Mouse (Mus musculus): Measurements from ENCODE around the gene Odf3l1. TPM values are rescaled to one million over a fixed set of nuclear protein-coding genes. Genes with fewer than 3 reads are reported as not detected.

Odf3l1 gene
- polyA plus RNA-seq, 1 experiment from 2014 or later = not detected

DNA sequence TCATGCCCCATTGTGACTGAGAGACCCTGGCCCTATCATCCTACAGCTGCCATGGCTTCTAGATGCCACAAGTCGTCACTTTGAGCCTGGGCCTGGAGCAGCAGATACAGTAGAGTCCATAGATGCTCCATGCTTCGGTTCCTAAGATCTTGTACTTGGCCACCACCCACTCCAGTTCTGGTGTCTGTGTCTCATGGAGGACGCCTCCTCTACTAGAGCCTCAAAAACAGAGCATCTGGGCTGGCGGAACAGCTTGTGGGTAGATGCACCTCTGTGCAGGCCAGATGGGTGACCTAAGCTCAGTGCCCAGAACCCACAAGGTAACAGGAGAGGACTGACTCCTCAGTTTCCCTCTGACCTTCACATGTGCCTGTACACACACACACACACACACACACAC, 19.8 kb upstream of the Odf3l1 start:
- 74% methylated on average over 4 of the region's 4 CpGs for WGBS (ENCODE audit: insufficient replicate concordance)
- Histone ChIP-seq H3K9ac (replicated peaks) (no peak overlapping the region), H3K36me3 (replicated peaks; ENCODE audit: insufficient read depth, low read length) (no peaks in the 10 kb centered on the region), H3K9me3 (ENCODE audit: low read length) (no peaks in the 10 kb centered on the region), H3K27ac (ENCODE audit: low read depth) (no peak overlapping the region), H3K27me3 (ENCODE audit: insufficient read depth, low read length) (no peaks in the 10 kb centered on the region), H3K4me3 (ENCODE audit: low read depth, low read length) (no peak overlapping the region), H3K4me1 (ENCODE audit: insufficient read depth) (no peaks in the 10 kb centered on the region), H3K4me2 (ENCODE audit: low read depth, low read length) (no peak overlapping the region)
- no peak for DNase-seq
- TF ChIP-seq CTCF (IDR thresholded peaks at IDR 0.05; ENCODE audit: low read depth) (no peak), EP300 (IDR thresholded peaks at IDR 0.05; ENCODE audit: low read depth) (no peak)
- ATAC-seq = no peak

DNA sequence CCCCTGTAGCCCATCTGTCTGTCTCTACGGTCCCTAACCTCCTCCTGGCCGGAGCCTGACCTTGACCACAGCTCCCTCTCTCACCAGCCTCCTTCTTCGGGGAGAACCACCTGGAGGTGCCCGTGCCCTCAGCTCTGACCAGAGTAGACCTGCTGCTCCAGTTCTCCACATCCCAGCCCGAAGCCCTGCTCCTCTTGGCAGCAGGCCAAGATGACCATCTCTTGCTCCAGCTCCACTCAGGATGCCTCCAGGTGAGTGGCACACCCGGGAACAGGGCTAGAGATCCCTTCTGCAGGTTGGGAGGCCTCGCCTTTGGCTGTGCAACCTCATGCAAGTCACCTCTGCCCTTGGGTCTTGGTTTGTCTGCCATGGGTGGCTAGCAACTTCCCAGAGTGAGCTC, 19.0 kb upstream of the Odf3l1 start:
- WGBS (ENCODE audit: insufficient replicate concordance) = 72% methylated on average over 7 of the region's 7 CpGs

DNA sequence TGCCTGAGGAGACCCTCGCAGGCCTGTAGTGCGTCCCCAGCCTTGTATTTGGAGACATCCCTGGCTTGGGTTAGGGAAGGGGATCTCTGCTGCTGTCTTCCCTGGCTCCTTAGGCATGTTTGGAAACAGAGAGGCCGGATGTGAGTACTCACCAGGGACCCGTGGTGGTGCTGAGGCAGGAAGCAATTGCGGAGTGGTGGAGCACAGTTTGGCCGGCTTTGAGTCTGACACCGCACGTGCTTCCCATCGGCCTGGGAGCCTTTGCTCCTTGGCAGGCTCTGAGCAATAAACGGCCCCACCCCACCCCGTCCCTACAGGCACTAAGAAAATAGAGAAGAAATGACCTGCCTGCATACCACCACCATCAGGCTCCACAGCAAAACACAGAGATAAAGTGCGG, 18.3 kb upstream of the Odf3l1 start:
- Histone ChIP-seq H3K4me2 (ENCODE audit: low read depth, low read length) (no peak overlapping the region), H3K9ac (replicated peaks) (no peak overlapping the region), H3K27me3 (ENCODE audit: insufficient read depth, low read length) (no peaks in the 10 kb centered on the region), H3K9me3 (ENCODE audit: low read length) (no peaks in the 10 kb centered on the region), H3K4me1 (ENCODE audit: insufficient read depth) (no peaks in the 10 kb centered on the region), H3K27ac (ENCODE audit: low read depth) (no peak overlapping the region), H3K4me3 (ENCODE audit: low read depth, low read length) (no peak overlapping the region), H3K36me3 (replicated peaks; ENCODE audit: insufficient read depth, low read length) (no peaks in the 10 kb centered on the region)
- WGBS (ENCODE audit: insufficient replicate concordance) = 48% methylated on average over 12 of the region's 12 CpGs
- TF ChIP-seq EP300 (IDR thresholded peaks at IDR 0.05; ENCODE audit: low read depth) = no peak
- TF ChIP-seq CTCF (IDR thresholded peaks at IDR 0.05; ENCODE audit: low read depth) = no peak
- no peak for DNase-seq
- ATAC-seq = no peak

More for the DNA sequence above, 19.0 kb upstream of the Odf3l1 start:
- H3K4me2 ChIP-seq (ENCODE audit: low read depth, low read length) = no peak overlapping the region
- no peak overlapping the region for H3K9ac ChIP-seq (replicated peaks)
- no peaks in the 10 kb centered on the region for H3K36me3 ChIP-seq (replicated peaks; ENCODE audit: insufficient read depth, low read length)
- no peak for DNase-seq
- H3K27ac ChIP-seq (ENCODE audit: low read depth) = no peak overlapping the region
- no peaks in the 10 kb centered on the region for H3K9me3 ChIP-seq (ENCODE audit: low read length)
- no peak for TF ChIP-seq EP300 (IDR thresholded peaks at IDR 0.05; ENCODE audit: low read depth)
- no peak for TF ChIP-seq CTCF (IDR thresholded peaks at IDR 0.05; ENCODE audit: low read depth)
- no peak for ATAC-seq
- H3K27me3 ChIP-seq (ENCODE audit: insufficient read depth, low read length) = no peaks in the 10 kb centered on the region
- no peak overlapping the region for H3K4me3 ChIP-seq (ENCODE audit: low read depth, low read length)
- H3K4me1 ChIP-seq (ENCODE audit: insufficient read depth) = no peaks in the 10 kb centered on the region

DNA sequence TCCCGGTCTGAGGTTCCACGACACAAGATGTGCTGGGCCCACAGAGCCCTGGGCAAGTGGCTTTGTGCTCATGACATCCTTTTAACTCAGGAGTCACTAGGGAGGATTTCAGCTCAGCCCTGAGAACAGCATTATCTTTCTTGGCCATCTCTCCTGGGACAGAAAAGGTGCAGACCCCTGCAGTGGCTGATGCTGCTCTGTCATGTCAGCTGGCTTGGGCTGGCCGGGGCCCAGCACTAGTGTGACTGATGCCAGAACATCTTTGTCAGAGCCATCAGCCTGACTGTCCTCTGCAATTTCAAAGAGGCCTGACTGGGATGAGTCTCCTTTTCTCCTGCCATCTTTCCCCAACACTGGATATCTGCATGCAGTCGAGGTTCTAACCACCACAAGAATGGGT, 17.8 kb upstream of the Odf3l1 start:
- H3K27ac ChIP-seq (ENCODE audit: low read depth) = no peak overlapping the region
- no peak overlapping the region for H3K4me3 ChIP-seq (ENCODE audit: low read depth, low read length)
- TF ChIP-seq CTCF (IDR thresholded peaks at IDR 0.05; ENCODE audit: low read depth) (no peak), EP300 (IDR thresholded peaks at IDR 0.05; ENCODE audit: low read depth) (no peak)

DNA sequence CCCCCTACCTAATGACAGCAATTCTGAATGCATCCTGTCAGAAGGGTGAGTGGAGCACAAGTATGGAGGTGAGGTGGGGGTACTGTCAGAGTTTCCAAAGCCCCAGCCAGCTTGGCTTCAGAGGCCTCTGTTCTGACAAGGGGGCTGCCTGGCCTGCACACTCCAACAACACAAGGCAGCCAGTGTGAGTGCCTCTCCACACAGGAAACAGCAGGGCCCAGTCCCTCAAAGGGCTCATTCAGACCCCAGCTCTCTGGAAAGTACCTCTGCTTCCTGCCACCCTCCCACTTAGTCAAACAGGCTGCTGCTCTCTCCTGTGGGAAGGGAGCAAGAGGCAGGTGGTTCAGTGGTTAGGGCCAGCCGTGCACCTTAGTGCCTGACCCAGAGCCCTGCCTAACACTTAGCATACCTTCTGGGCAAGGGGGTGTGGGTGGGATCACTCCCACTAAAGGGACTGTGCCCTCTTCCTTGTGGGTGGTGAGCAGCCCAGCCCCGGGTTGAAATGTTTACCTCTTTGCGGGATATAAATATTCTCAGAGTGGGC, 17.1 kb upstream of the Odf3l1 start:
- Histone ChIP-seq H3K27me3 (ENCODE audit: insufficient read depth, low read length) (no peaks in the 10 kb centered on the region), H3K4me3 (ENCODE audit: low read depth, low read length) (no peak overlapping the region), H3K9ac (replicated peaks) (no peak overlapping the region), H3K4me2 (ENCODE audit: low read depth, low read length) (no peak overlapping the region), H3K27ac (ENCODE audit: low read depth) (no peak overlapping the region), H3K4me1 (ENCODE audit: insufficient read depth) (no peaks in the 10 kb centered on the region), H3K36me3 (replicated peaks; ENCODE audit: insufficient read depth, low read length) (no peaks in the 10 kb centered on the region), H3K9me3 (ENCODE audit: low read length) (no peaks in the 10 kb centered on the region)
- DNase-seq = no peak
- 63% methylated on average over 3 of the region's 3 CpGs for WGBS (ENCODE audit: insufficient replicate concordance)
- ATAC-seq = no peak
- TF ChIP-seq CTCF (IDR thresholded peaks at IDR 0.05; ENCODE audit: low read depth) (no peak), EP300 (IDR thresholded peaks at IDR 0.05; ENCODE audit: low read depth) (no peak)

More for the DNA sequence above, 17.8 kb upstream of the Odf3l1 start:
- DNase-seq (no peak), ATAC-seq (no peak)
- Histone ChIP-seq H3K27me3 (ENCODE audit: insufficient read depth, low read length) (no peaks in the 10 kb centered on the region), H3K36me3 (replicated peaks; ENCODE audit: insufficient read depth, low read length) (no peaks in the 10 kb centered on the region), H3K4me1 (ENCODE audit: insufficient read depth) (no peaks in the 10 kb centered on the region), H3K4me2 (ENCODE audit: low read depth, low read length) (no peak overlapping the region), H3K9me3 (ENCODE audit: low read length) (no peaks in the 10 kb centered on the region), H3K9ac (replicated peaks) (no peak overlapping the region)
- WGBS (ENCODE audit: insufficient replicate concordance) = 53% methylated on average over 4 of the region's 4 CpGs

DNA sequence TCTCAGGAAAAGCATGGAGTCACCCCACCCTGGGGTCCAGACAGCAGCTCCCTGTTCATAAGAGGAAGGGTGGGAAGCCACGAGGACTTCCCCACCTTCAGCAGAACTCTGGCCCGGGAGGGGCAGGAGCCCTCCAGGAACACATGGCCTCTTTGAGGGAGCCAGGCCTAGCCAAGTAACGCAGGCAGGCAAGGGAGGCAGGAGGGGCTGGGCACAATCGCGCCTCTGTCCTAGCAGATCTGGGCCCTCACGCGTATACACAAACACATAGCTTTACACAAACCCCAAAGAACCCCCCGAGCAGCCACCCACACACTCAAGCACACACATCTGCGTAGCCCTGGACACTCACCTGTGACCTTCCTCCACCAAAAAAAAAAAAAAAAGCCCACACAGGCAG, 16.3 kb upstream of the Odf3l1 start:
- no peak for ATAC-seq

DNA sequence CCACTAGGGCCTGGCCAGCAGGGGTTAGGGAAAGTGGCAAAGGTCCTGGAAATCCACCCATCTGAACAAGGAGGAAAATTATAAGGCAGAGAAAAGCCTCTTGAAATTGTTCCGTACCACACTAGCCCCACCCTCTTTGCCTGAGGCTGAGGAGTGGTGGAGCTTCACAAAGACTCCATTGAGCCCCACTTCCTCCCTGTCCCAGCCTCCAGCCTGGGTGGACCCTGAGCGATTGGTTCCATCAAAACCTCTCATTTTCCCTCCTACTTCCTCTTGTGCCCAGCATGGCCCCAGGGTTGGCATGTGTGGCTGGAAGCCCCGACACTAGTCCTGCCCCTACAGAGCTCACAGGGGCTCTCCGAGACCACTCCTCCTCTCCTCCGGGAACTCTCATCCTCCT, 12.8 kb upstream of the Odf3l1 start:
- Histone ChIP-seq H3K27ac (ENCODE audit: low read depth) (no peak overlapping the region), H3K9me3 (ENCODE audit: low read length) (no peaks in the 10 kb centered on the region), H3K27me3 (ENCODE audit: insufficient read depth, low read length) (no peaks in the 10 kb centered on the region), H3K4me1 (ENCODE audit: insufficient read depth) (no peaks in the 10 kb centered on the region), H3K36me3 (replicated peaks; ENCODE audit: insufficient read depth, low read length) (no peaks in the 10 kb centered on the region), H3K4me2 (ENCODE audit: low read depth, low read length) (no peak overlapping the region), H3K9ac (replicated peaks) (no peak overlapping the region), H3K4me3 (ENCODE audit: low read depth, low read length) (no peak overlapping the region)
- WGBS (ENCODE audit: insufficient replicate concordance) = 72% methylated on average over 5 of the region's 5 CpGs
- no peak for TF ChIP-seq CTCF (IDR thresholded peaks at IDR 0.05; ENCODE audit: low read depth)
- no peak for TF ChIP-seq EP300 (IDR thresholded peaks at IDR 0.05; ENCODE audit: low read depth)
- ATAC-seq (no peak), DNase-seq (no peak)

More for the DNA sequence above, 16.3 kb upstream of the Odf3l1 start:
- DNase-seq = no peak
- no peaks in the 10 kb centered on the region for H3K9me3 ChIP-seq (ENCODE audit: low read length)
- no peak overlapping the region for H3K9ac ChIP-seq (replicated peaks)
- H3K27me3 ChIP-seq (ENCODE audit: insufficient read depth, low read length) = no peaks in the 10 kb centered on the region
- no peak overlapping the region for H3K4me3 ChIP-seq (ENCODE audit: low read depth, low read length)
- no peak overlapping the region for H3K4me2 ChIP-seq (ENCODE audit: low read depth, low read length)
- no peaks in the 10 kb centered on the region for H3K4me1 ChIP-seq (ENCODE audit: insufficient read depth)
- TF ChIP-seq CTCF (IDR thresholded peaks at IDR 0.05; ENCODE audit: low read depth) (no peak), EP300 (IDR thresholded peaks at IDR 0.05; ENCODE audit: low read depth) (no peak)
- H3K36me3 ChIP-seq (replicated peaks; ENCODE audit: insufficient read depth, low read length) = no peaks in the 10 kb centered on the region
- no peak overlapping the region for H3K27ac ChIP-seq (ENCODE audit: low read depth)
- WGBS (ENCODE audit: insufficient replicate concordance) = 53% methylated on average over 9 of the region's 9 CpGs
